Mouse (Mus musculus) hindbrain, embryonic 15.5 days (tissue): Measurements from ENCODE around the gene Etfb. TPM values are rescaled to one million over a fixed set of nuclear protein-coding genes. Genes with fewer than 3 reads are reported as not detected.
"Not testable (repeated sequence)": the region's sequence is repeated elsewhere in the genome, so short reads cannot be mapped to it uniquely, and the experiment has no call there.

Experiments used
- ATAC-seq: fragments of 200-750 bp; cut with Nextera tagmentation; 2 replicates; pipeline ENCODE4 v1.8.0; 2017; ENCODE audit warnings: low read depth, moderate number of reproducible peaks, moderate TSS enrichment; ENCODE audit not compliant: low FRiP score
- H3K27ac ChIP-seq: fragments of 300-500 bp; sonication (generic); replicated peaks from 2 replicates; pipeline ENCODE4 v1.5.1; 2015; ENCODE audit warnings: mild to moderate bottlenecking, inconsistent platforms
- H3K27me3 ChIP-seq: fragments of 300-500 bp; sonication (generic); 2 replicates; pipeline ENCODE4 v1.6.1; 2015; ENCODE audit warnings: control low read depth, inconsistent platforms
- H3K36me3 ChIP-seq: fragments of 300-500 bp; sonication (generic); 2 replicates; pipeline ENCODE4 v1.6.1; 2015; ENCODE audit warnings: control low read depth, inconsistent platforms
- H3K4me1 ChIP-seq: fragments of 300-500 bp; sonication (generic); replicated peaks from 2 replicates; pipeline ENCODE4 v1.6.1; 2015; ENCODE audit warnings: control low read depth, inconsistent platforms
- H3K4me2 ChIP-seq: fragments of 300-500 bp; sonication (generic); 2 replicates; pipeline ENCODE4 v1.6.1; 2015; ENCODE audit warnings: moderate library complexity, mild to moderate bottlenecking, inconsistent platforms
- H3K4me3 ChIP-seq: fragments of 300-500 bp; sonication (generic); 2 replicates; pipeline ENCODE4 v1.5.1; 2015; ENCODE audit warnings: mild to moderate bottlenecking, inconsistent platforms
- H3K9ac ChIP-seq: fragments of 300-500 bp; sonication (generic); 2 replicates; pipeline ENCODE4 v1.6.1; 2015; ENCODE audit warnings: inconsistent platforms
- H3K9me3 ChIP-seq: fragments of 300-500 bp; sonication (generic); 2 replicates; pipeline ENCODE4 v1.6.1; 2016; ENCODE audit warnings: control low read depth, inconsistent platforms
- WGBS: fragments of 180-500 bp; shearing (Covaris S2); methylation state at CpG from one replicate; pipeline ENCODE4 v1.1.7; 2015; 5-methylcytosine and 5-hydroxymethylcytosine counted together
- polyA plus RNA-seq: library from polyadenylated mRNA; unstranded; fragments of >200 nt; fragmentation: Nextera tagmentation; extraction: Ambion mirVana; gene quantifications from 2 replicates; pipeline ENCODE4 v1.2.1, GENCODE M21; 2015

Gene Etfb
- 129 and 138 TPM in 2 replicates for polyA plus RNA-seq

DNA sequence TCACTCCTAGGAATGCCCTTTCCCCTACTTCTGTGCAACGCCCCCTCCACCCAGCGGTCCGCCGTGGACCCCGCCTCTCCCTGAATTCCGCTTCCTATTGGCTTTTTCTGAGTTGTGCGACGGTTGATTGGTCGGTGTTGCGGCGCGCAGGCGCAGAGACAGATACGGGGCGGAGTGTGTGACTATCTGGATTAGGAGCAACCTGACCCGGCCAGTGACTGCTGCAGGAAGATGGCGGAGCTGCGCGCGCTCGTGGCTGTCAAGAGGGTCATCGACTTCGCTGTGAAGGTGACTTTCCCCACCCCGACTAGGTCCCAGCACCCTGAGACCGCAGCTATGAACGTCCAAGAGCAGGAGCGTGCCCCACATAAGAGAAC lies at the start of gene Etfb, which contains the start of gene Gm45233:
Etfb (plus strand) TSS at position 167 of the 377 bp plus-strand sequence.
Gm45233 (plus strand) TSS at position 212 of the 377 bp plus-strand sequence.
- Histone ChIP-seq H3K9ac (peak within 1 kb of the TSS; percentile 59), H3K9me3 (no peaks in the 10 kb centered on the region), H3K4me3 (peak within 1 kb of the TSS; percentile 64), H3K4me2 (peak within 1 kb of the TSS; percentile 81), H3K4me1 (peaks cover 21% of the 10 kb centered on the region), H3K27me3 (no peaks in the 10 kb centered on the region), H3K27ac (peak within 1 kb of the TSS; percentile 82), H3K36me3 (no peaks in the 10 kb centered on the region)
- 0% methylated on average over 27 of the region's 27 CpGs for WGBS
- peak; percentile 97 for ATAC-seq

DNA sequence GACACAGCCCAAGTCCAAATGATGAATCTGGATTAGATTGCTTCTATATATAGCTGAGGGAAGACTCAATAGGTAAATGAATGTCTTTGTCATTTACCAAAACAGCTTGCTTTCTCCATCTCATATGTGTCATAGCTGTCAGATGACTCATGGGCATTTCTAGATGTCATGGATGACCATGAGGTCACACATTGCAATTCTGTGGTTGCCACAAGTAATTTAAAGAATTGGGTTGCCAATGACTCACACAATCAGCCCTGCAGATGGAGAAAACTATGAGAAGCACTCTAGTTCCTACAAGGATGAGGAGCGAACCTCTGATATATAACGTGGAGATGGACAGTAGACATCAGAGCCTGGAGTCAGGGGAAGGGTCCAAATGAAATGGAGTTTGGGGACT lies 44.4 kb upstream of the Etfb start:
- no peaks in the 10 kb centered on the region for H3K4me1 ChIP-seq
- ATAC-seq, result no peak
- no peak overlapping the region for H3K9ac ChIP-seq
- no peak overlapping the region for H3K4me3 ChIP-seq
- WGBS, result 87% methylated on average over 2 of the region's 2 CpGs
- H3K4me2 ChIP-seq, result no peak overlapping the region
- no peaks in the 10 kb centered on the region for H3K27me3 ChIP-seq
- H3K27ac ChIP-seq, result no peak overlapping the region
- no peaks in the 10 kb centered on the region for H3K36me3 ChIP-seq
- H3K9me3 ChIP-seq, result no peaks in the 10 kb centered on the region

DNA sequence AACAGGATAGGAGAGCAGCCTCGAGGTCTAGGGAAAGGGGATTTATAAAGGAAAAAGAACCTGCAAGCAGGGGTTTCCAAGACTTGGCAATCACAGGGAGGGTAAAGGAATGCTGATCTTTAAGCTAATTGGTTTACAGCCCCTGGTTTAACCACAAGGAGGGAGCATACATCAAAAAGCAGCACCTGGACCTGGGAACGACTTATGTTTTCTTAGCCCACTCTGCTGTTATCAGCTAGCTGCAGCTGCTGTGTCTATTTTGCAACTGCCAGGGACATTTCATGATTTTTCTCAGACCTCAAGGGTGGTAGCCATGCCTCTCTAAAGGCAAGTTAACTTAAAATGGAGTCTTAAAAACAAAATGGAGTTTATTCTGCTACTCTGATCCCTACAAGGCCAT lies 41.2 kb upstream of the Etfb start:
- H3K36me3 ChIP-seq, result no peaks in the 10 kb centered on the region
- H3K9ac ChIP-seq, result no peak overlapping the region
- no peaks in the 10 kb centered on the region for H3K9me3 ChIP-seq
- H3K27me3 ChIP-seq, result no peaks in the 10 kb centered on the region
- H3K4me1 ChIP-seq, result no peaks in the 10 kb centered on the region
- H3K4me3 ChIP-seq, result no peak overlapping the region
- H3K27ac ChIP-seq, result no peak overlapping the region
- H3K4me2 ChIP-seq, result no peak overlapping the region
- 46% methylated on average over 2 of the region's 2 CpGs for WGBS
- ATAC-seq, result no peak

DNA sequence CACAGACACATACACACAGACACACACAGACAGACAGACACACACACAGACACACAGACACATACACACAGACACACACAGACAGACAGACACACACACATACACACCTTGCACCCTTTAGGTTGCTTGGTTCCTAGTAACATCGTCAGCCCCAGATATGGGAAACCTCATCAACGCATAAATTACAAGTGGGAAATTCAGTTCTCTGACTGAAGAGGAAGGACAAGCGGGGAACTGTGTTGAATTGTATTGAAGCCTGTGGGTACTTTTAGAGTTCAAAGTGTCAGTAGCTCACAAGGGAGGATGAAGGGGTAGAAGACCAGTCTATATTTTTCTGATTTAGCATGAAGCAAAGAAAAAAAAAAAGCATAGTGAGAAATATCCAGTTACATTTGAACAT lies 36.3 kb upstream of the Etfb start:
- no peak overlapping the region for H3K9ac ChIP-seq
- H3K27ac ChIP-seq, result no peak overlapping the region
- no peak overlapping the region for H3K4me2 ChIP-seq
- no peak for ATAC-seq
- no peaks in the 10 kb centered on the region for H3K36me3 ChIP-seq
- WGBS, result 87% methylated on average over 3 of the region's 3 CpGs
- no peaks in the 10 kb centered on the region for H3K9me3 ChIP-seq
- H3K4me3 ChIP-seq, result no peak overlapping the region
- no peaks in the 10 kb centered on the region for H3K4me1 ChIP-seq
- no peaks in the 10 kb centered on the region for H3K27me3 ChIP-seq

DNA sequence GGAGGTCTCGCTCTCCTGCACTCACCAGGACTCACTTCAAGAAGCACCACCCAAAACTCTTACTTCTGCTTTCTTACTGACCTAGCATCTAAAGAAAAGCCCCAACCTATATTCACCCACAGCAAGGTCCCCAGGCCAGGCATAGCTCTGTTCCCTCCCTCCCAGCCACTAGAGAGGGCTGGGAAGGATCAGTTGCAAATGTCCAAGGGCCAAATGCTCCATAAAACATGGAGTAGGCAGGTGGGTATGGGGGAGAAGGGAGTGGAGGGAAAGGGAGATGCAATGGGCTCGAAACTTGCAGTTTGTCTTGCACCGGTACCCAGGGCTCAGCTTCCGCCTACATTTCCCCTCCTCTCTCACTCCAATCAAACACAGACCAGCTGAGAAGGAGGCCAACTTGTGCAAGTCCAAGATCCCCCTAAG lies 35.7 kb upstream of the Etfb start, which contains the start of gene Siglecg:
Siglecg (plus strand) TSS at position 74 of the 423 bp plus-strand sequence.
- no peak within 1 kb of the TSS for H3K4me2 ChIP-seq
- no peak within 1 kb of the TSS for H3K27ac ChIP-seq
- no peaks in the 10 kb centered on the region for H3K36me3 ChIP-seq
- H3K4me3 ChIP-seq, result no peak within 1 kb of the TSS
- H3K9ac ChIP-seq, result no peak within 1 kb of the TSS
- H3K9me3 ChIP-seq, result no peaks in the 10 kb centered on the region
- no peak for ATAC-seq
- H3K27me3 ChIP-seq, result no peaks in the 10 kb centered on the region
- 81% methylated on average over 4 of the region's 4 CpGs for WGBS
- H3K4me1 ChIP-seq, result no peaks in the 10 kb centered on the region

DNA sequence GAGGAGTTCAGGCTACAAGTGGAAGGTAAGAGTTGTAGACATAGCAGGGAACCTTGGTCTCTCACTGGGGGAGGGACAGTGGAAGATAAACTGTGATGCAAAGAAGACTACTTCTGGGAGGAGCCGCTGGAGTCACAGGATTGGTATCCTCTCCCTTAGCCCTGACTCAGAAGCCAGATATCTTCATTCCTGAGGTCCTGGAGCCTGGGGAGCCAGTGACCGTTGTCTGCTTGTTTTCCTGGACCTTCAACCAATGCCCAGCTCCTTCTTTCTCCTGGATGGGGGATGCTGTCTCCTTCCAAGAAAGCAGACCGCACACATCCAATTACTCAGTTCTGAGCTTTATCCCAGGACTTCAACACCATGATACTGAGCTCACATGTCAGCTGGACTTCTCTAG lies 34.8 kb upstream of the Etfb start:
- Histone ChIP-seq H3K27ac (no peak overlapping the region), H3K9ac (no peak overlapping the region), H3K4me3 (no peak overlapping the region), H3K9me3 (no peaks in the 10 kb centered on the region), H3K4me1 (no peaks in the 10 kb centered on the region), H3K36me3 (no peaks in the 10 kb centered on the region), H3K4me2 (no peak overlapping the region), H3K27me3 (no peaks in the 10 kb centered on the region)
- WGBS, result 86% methylated on average over 3 of the region's 3 CpGs
- no peak for ATAC-seq

DNA sequence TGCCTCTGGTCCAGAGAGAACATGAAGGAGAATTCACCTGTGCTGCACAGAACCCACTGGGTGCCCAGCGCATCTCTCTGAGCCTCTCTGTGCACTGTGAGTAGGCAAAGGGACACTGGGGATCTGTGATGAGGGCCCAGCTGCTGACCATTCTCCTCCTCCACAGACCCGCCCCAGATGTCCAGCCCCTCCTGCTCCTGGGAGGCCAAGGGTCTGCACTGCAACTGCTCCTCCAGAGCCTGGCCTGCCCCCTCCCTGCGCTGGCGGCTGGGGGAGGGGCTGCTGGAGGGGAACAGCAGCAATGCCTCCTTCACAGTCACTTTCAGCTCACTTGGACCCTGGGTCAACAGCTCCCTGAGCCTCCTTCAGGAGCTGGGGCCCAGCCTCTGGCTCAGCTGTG lies 32.2 kb upstream of the Etfb start:
- not testable (repeated sequence) for H3K9me3 ChIP-seq, H3K9ac ChIP-seq, H3K27me3 ChIP-seq, H3K4me1 ChIP-seq, H3K4me3 ChIP-seq, H3K27ac ChIP-seq, H3K36me3 ChIP-seq, H3K4me2 ChIP-seq, ATAC-seq
- 35% methylated on average over 4 of the region's 4 CpGs for WGBS

DNA sequence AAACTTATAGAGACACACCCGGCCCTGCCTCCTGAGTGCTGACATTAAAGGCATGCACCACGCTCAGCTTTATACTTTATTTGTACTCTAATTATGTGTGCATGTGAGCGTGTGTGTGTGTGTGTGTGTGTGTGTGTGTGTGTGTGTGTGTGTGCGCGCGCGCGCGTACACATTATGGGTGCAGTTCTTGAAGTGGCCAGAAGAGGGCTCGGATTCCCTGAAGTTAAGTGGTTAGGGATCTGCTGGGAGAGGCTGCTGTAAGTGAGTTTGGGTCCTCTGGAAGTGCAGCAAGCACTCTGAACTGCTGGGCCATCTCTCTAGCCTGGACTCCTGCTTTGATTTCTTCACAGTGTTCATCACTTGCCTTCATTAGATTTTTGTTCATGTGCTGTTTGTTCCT lies 26.6 kb upstream of the Etfb start:
- no peak overlapping the region for H3K4me2 ChIP-seq
- no peaks in the 10 kb centered on the region for H3K27me3 ChIP-seq
- H3K9me3 ChIP-seq, result no peaks in the 10 kb centered on the region
- H3K36me3 ChIP-seq, result no peaks in the 10 kb centered on the region
- no peak overlapping the region for H3K4me3 ChIP-seq
- no peaks in the 10 kb centered on the region for H3K4me1 ChIP-seq
- no peak for ATAC-seq
- H3K9ac ChIP-seq, result no peak overlapping the region
- H3K27ac ChIP-seq, result no peak overlapping the region
- WGBS, result 79% methylated on average over 10 of the region's 10 CpGs

DNA sequence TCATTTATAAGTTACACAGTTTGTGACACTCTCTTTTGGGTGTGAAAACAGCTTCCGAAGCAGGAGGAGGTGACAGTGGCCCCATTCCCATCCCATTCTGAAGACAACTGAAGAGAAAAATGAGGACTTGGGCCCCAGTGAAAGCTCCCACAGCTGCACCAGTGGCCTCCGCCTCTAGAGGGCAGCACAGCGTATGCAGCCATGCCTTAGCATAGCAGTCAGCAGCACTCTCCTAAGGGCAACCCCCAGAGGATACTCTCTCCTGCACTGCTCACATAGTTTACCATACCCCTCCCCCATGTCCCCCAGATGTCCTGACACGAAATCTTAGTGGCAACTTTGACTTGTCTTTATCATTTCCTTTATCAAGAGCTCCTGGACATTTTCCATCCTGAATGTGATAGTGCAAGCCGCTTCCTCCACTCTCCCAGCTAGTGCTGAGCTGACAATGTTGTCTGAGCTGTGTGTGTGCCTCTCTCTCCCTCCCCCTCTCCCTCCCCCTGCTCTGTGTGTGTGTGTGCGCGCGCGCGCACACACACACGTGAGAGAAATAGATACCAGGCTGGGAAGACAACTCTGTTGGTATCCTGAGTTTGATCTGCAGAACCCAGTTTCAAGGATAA lies 20.8 kb upstream of the Etfb start:
- H3K4me1 ChIP-seq, result peaks cover 5% of the 10 kb centered on the region
- H3K9ac ChIP-seq, result no peak overlapping the region
- H3K36me3 ChIP-seq, result no peaks in the 10 kb centered on the region
- peak; percentile 94 for ATAC-seq
- H3K4me2 ChIP-seq, result peak overlapping the region; percentile 36
- no peak overlapping the region for H3K27ac ChIP-seq
- 0 out of 2 replicates have a peak overlapping the region, but pooled peaks have one; percentile 5 for H3K4me3 ChIP-seq
- no peaks in the 10 kb centered on the region for H3K9me3 ChIP-seq
- no peaks in the 10 kb centered on the region for H3K27me3 ChIP-seq
- WGBS, result 18% methylated on average over 11 of the region's 11 CpGs

DNA sequence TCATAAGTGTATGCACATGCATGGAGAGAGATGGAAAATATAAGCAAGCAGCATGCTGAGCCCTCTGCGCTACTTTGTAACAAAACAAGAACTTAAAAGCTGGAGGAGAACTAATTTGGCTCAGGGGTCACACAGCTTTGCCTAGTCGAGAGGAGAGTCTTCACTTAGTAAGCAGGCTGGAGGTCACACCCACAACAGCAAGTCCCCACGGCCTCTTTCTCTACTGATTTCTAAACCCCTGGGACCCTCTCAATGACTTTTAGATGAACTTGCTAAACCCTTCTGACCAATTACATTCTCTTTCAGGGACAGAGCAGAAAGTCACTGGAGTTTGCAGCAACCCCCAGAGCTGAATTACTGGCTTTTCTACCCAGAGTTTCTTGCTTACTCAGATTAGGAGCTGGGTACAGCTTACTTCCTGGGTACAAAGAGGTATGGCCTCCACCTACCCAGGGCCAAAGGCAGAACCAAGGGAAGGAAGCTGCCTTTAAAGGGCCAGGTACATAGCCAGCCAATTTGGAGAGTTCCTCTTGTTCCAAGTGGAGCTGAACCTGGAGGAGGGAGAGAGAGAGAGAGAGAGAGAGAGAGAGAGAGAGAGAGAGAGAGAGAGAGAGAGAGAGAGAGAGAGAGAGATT lies 19.8 kb upstream of the Etfb start:
- H3K9me3 ChIP-seq, result no peaks in the 10 kb centered on the region
- H3K4me3 ChIP-seq, result no peak overlapping the region
- peaks cover 5% of the 10 kb centered on the region for H3K4me1 ChIP-seq
- H3K27ac ChIP-seq, result no peak overlapping the region
- WGBS, result 70% methylated on average over 3 of the region's 3 CpGs
- ATAC-seq, result no peak
- H3K36me3 ChIP-seq, result no peaks in the 10 kb centered on the region
- no peak overlapping the region for H3K4me2 ChIP-seq
- H3K9ac ChIP-seq, result no peak overlapping the region
- no peaks in the 10 kb centered on the region for H3K27me3 ChIP-seq

DNA sequence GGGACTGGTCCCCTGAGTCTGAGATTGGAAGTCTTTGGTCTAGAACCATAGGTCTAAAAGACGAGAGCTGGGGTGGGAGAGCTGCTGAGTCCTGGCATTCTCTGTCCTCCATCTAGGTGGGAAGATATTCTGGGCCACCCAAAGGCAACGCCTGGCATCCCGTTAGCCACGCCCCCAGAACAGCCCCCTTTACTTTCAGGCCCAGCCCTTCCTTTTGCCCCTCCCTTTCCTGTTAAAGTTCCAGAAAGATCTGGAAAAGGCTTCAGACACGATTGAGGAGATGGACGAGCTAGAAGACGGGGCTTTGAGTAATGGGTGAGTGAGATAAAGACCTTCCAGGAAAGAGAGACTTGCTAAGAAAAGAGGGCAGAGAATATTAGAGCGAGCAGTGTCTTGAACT lies 16.5 kb upstream of the Etfb start, which contains the start of gene Lim2:
Lim2 (plus strand) TSS at position 265 of the 400 bp plus-strand sequence.
- Histone ChIP-seq H3K4me1 (peaks cover 5% of the 10 kb centered on the region), H3K9ac (no peak within 1 kb of the TSS), H3K4me3 (no peak within 1 kb of the TSS), H3K36me3 (no peaks in the 10 kb centered on the region), H3K9me3 (no peaks in the 10 kb centered on the region), H3K27me3 (no peaks in the 10 kb centered on the region), H3K4me2 (no peak within 1 kb of the TSS), H3K27ac (no peak within 1 kb of the TSS)
- no peak for ATAC-seq
- WGBS, result 84% methylated on average over 8 of the region's 8 CpGs

DNA sequence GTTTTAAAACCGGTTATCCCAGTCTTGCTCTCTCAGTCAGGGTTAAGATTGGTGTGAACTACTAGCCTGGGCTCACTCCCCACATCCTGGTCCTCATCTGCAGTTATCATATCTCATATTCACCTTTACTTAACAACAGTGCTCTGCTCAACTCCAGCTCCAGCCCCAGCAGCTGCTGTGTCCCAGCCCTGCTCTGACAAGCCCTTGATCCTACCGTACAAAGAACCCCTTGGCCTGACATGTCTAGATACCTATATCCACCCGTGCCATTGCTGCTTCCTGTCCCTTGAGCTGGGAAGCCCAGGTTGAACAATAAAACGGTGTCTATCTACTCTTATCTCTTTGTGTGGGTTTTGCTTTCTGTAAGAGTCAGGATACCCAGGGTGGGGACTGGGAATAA lies 14.4 kb upstream of the Etfb start:
- 68% methylated on average over 4 of the region's 4 CpGs for WGBS
- H3K27ac ChIP-seq, result no peak overlapping the region
- H3K4me1 ChIP-seq, result no peaks in the 10 kb centered on the region
- no peak overlapping the region for H3K4me3 ChIP-seq
- no peak overlapping the region for H3K4me2 ChIP-seq
- no peaks in the 10 kb centered on the region for H3K9me3 ChIP-seq
- H3K9ac ChIP-seq, result no peak overlapping the region
- no peaks in the 10 kb centered on the region for H3K27me3 ChIP-seq
- no peaks in the 10 kb centered on the region for H3K36me3 ChIP-seq
- ATAC-seq, result no peak
